Mouse (Mus musculus): Measurements from ENCODE around the gene Prdm2.

DNA sequence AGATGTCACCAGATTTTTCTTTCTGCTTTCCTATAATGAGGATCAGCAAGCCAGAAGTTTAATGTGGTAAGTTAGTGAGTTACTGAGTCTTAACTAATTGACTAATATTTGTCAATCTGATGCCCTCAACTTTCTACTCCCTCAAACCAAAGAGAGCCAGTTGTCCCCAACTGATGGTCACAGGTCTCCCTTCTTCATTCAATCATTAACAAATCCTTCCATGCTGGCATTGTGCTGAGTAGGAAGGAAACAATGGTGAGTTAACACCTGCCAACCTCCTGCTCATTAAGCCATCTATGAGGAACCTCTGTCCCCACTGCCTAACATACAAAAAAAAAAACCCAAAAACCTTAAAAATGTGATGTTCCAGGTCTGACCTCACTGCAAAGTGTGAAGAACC, 26.7 kb downstream of the Prdm2 start:
- TF ChIP-seq FOSL1 (IDR thresholded peaks at IDR 0.05; ENCODE audit: insufficient read depth, low read length, poor library complexity, severe bottlenecking) (no peak), USF1 (IDR thresholded peaks at IDR 0.05; ENCODE audit: low read depth) (no peak), CTCF (IDR thresholded peaks at IDR 0.05; ENCODE audit: control insufficient read depth, insufficient read depth, insufficient read length) (no peak), MYOD1 (IDR thresholded peaks at IDR 0.05; ENCODE audit: control insufficient read depth, insufficient read length, low read depth) (no peak), MAX (IDR thresholded peaks at IDR 0.05) (no peak), MYOG (IDR thresholded peaks at IDR 0.05; ENCODE audit: control insufficient read depth, extremely low read depth, insufficient read length) (no peak), CEBPB (IDR thresholded peaks at IDR 0.05; ENCODE audit: low read depth) (no peak)

Data from C2C12 (cell line).